Mouse (Mus musculus) stomach, postnatal 0 days (tissue): ENCODE data around the gene Mrc2. TPM values are rescaled to one million over a fixed set of nuclear protein-coding genes. Genes with fewer than 3 reads are reported as not detected.
A peak's percentile ranks its signal among the peaks of the same experiment; 100 is the strongest.

ENCODE experiments used
- ATAC-seq: fragments of 200-750 bp; cut with Nextera tagmentation; 2 replicates; pipeline ENCODE4 v1.8.0; 2017; ENCODE audit not compliant: low FRiP score, low TSS enrichment
- DNase-seq: peaks from one replicate; pipeline ENCODE4 v3.0.0-alpha.2; 2016; ENCODE audit warnings: low spot score
- H3K27ac ChIP-seq: fragments of 300-500 bp; sonication (generic); replicated peaks from 2 replicates; pipeline ENCODE4 v1.5.1; 2014; ENCODE audit warnings: mild to moderate bottlenecking, control low read depth
- H3K27me3 ChIP-seq: fragments of 300-500 bp; sonication (generic); 2 replicates; pipeline ENCODE4 v1.6.1; 2014; ENCODE audit warnings: low read length; ENCODE audit not compliant: control insufficient read depth, insufficient read depth
- H3K36me3 ChIP-seq: fragments of 300-500 bp; sonication (generic); 2 replicates; pipeline ENCODE4 v1.6.1; 2014; ENCODE audit warnings: low read length, mixed read lengths; ENCODE audit not compliant: control insufficient read depth, insufficient read depth
- H3K4me1 ChIP-seq: fragments of 300-500 bp; sonication (generic); replicated peaks from 2 replicates; pipeline ENCODE4 v1.6.1; 2014; ENCODE audit warnings: antibody characterized with exemption; ENCODE audit not compliant: control insufficient read depth, insufficient read depth
- H3K4me2 ChIP-seq: fragments of 300-500 bp; sonication (generic); replicated peaks from 2 replicates; pipeline ENCODE4 v1.6.1; 2014; ENCODE audit warnings: low read depth, mild to moderate bottlenecking, control low read depth, moderate library complexity
- H3K4me3 ChIP-seq: fragments of 300-500 bp; sonication (generic); 2 replicates; pipeline ENCODE4 v1.5.1; 2014; ENCODE audit warnings: low read depth, low read length, control low read depth
- H3K9ac ChIP-seq: fragments of 300-500 bp; sonication (generic); 2 replicates; pipeline ENCODE4 v1.6.1; 2014; ENCODE audit warnings: mild to moderate bottlenecking, low read length, control low read depth, mixed read lengths
- H3K9me3 ChIP-seq: fragments of 300-500 bp; sonication (generic); 2 replicates; pipeline ENCODE4 v1.6.1; 2016; ENCODE audit warnings: low read length; ENCODE audit not compliant: control insufficient read depth
- CTCF ChIP-seq: IDR thresholded peaks from 2 replicates; pipeline ENCODE4 v1.5.1; 2016; ENCODE audit warnings: antibody characterized with exemption, low read depth, mild to moderate bottlenecking, moderate library complexity
- EP300 ChIP-seq: optimal IDR thresholded peaks from 2 replicates; pipeline ENCODE3; 2016; ENCODE audit warnings: antibody characterized with exemption
- WGBS: fragments of 180-500 bp; shearing (Covaris S2); extraction: QIAGEN DNeasy Blood & Tissue Kit; methylation state at CpG from one replicate; pipeline ENCODE4 v1.1.7; 2014; 5-methylcytosine and 5-hydroxymethylcytosine counted together
- polyA plus RNA-seq: library from polyadenylated mRNA; unstranded; fragments of >200 nt; fragmentation: Nextera tagmentation; extraction: Ambion mirVana; gene quantifications from 2 replicates; pipeline ENCODE4 v1.2.1, GENCODE M21; 2015

The Mrc2 gene
- polyA plus RNA-seq, 1 experiment from 2014 or later: 2.9 TPM

GRCm38 (mm10) chr11:105293101-105293581, 698 bp downstream of the Mrc2 start:
- Histone ChIP-seq H3K36me3 (no peaks in the 10 kb centered on the region), H3K9me3 (no peaks in the 10 kb centered on the region), H3K27me3 (no peaks in the 10 kb centered on the region), H3K4me3 (peak overlapping the region; percentile 55), H3K9ac (peak overlapping the region; percentile 47; the same call in 1 of the 2 replicates), H3K4me2 (peak overlapping the region; percentile 68), H3K27ac (peak overlapping the region; percentile 74), H3K4me1 (peaks cover 2% of the 10 kb centered on the region; the same call in 1 of the 2 replicates)
- DNase-seq: peak; percentile 49
- ATAC-seq: no peak
- WGBS: 4% methylated on average over 26 of the region's 26 CpGs
- TF ChIP-seq EP300 (no peak), CTCF (no peak)

- no peak for TF ChIP-seq EP300
- TF ChIP-seq CTCF: no peak
- Histone ChIP-seq H3K9ac (peak overlapping the region; percentile 48; the same call in 1 of the 2 replicates), H3K27ac (peak overlapping the region; percentile 71), H3K4me1 (peaks cover 2% of the 10 kb centered on the region; the same call in 1 of the 2 replicates), H3K36me3 (no peaks in the 10 kb centered on the region), H3K27me3 (no peaks in the 10 kb centered on the region), H3K4me3 (peak overlapping the region; percentile 55), H3K9me3 (no peaks in the 10 kb centered on the region), H3K4me2 (peak overlapping the region; percentile 68)
- no peak for ATAC-seq
- WGBS: 39% methylated on average over 9 of the region's 9 CpGs
- peak; percentile 20 for DNase-seq
These were observed 1.6 kb downstream of the Mrc2 start for GRCm38 (mm10) chr11:105293901-105294494.

DNA sequence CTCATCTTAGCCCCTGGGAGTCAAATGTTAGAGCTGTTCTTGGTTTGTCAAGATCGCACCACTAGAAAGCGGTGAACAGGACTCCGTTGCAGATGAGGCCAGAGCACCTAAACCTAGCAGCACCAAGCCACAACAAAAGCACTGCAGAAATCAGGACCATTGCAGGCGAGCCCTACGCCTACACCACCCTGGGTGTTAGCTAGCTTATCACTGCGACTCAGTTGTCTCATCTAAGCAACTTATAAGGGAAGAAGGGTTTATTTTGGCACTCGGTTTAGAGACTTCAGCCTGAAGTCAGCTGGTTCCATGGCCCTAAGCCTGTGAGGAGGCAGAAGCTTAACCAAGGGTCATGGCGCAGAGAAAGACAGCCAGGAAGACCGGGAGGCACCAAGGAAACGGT, 3.6 kb downstream of the Mrc2 start:
- no peaks in the 10 kb centered on the region for H3K36me3 ChIP-seq
- ATAC-seq (no peak), DNase-seq (no peak)
- H3K9me3 ChIP-seq: no peaks in the 10 kb centered on the region
- peaks cover 2% of the 10 kb centered on the region; the same call in 1 of the 2 replicates for H3K4me1 ChIP-seq
- no peak overlapping the region for H3K9ac ChIP-seq
- H3K27ac ChIP-seq: no peak overlapping the region
- H3K4me2 ChIP-seq: no peak overlapping the region
- no peaks in the 10 kb centered on the region for H3K27me3 ChIP-seq
- H3K4me3 ChIP-seq: no peak overlapping the region
- whole genome bisulfite sequencing: 81% methylated on average over 10 of the region's 10 CpGs
- TF ChIP-seq EP300 (no peak), CTCF (no peak)

- no peaks in the 10 kb centered on the region for H3K4me1 ChIP-seq
- TF ChIP-seq EP300 (no peak), CTCF (no peak)
- no peak overlapping the region for H3K27ac ChIP-seq
- no peak overlapping the region for H3K9ac ChIP-seq
- WGBS: 86% methylated on average over 7 of the region's 7 CpGs
- H3K4me2 ChIP-seq: no peak overlapping the region
- DNase-seq: no peak
- no peak for ATAC-seq
- no peaks in the 10 kb centered on the region for H3K36me3 ChIP-seq
- H3K27me3 ChIP-seq: no peaks in the 10 kb centered on the region
- H3K4me3 ChIP-seq: no peak overlapping the region
- H3K9me3 ChIP-seq: no peaks in the 10 kb centered on the region
These were observed 17.8 kb downstream of the Mrc2 start for GRCm38 (mm10) chr11:105310197-105310596.

DNA sequence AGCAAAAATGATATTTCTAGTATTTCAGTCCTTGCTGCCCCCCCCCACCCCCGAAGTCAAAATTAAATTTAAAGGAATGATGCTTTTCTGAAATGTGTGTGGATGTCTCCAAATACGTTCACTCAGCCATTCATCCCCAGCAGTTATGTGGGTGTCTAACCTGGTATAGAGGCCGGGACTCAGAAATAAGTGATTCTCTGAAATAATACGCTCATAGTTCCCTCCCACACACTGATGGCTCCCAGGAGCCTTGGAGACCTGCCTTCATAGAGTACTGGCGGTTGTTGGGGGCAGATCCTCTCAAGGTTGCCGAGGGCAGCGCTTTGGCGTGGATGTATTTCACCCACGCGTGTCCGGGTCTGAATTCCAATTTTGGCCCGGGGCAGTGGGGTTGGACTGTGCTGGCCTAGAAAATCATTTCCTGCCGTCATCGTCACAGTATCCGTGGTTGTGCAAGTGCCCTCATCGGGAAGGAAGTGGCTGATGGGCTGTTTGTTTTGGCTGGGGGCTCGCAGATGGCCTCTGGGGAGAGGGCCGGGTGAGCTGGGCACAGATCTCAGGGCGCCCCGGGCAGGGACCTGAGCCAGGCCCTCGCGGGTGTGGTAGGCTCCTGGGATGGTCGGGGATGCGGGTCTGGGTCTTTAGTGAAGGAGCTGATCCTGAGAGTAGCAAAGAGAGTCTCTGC, 19.0 kb downstream of the Mrc2 start:
- Histone ChIP-seq H3K27ac (no peak overlapping the region; the same call in 1 of the 2 replicates), H3K27me3 (no peaks in the 10 kb centered on the region), H3K4me3 (no peak overlapping the region), H3K4me2 (no peak overlapping the region), H3K9ac (no peak overlapping the region), H3K9me3 (no peaks in the 10 kb centered on the region), H3K36me3 (no peaks in the 10 kb centered on the region), H3K4me1 (no peaks in the 10 kb centered on the region)
- 72% methylated on average over 24 of the region's 24 CpGs for WGBS
- no peak; the same call in 1 of the 2 replicates for ATAC-seq
- DNase-seq: no peak
- TF ChIP-seq EP300 (no peak), CTCF (no peak)
